Mouse (Mus musculus): ENCODE data around the gene Cbs.
A peak's percentile ranks its signal among the peaks of the same experiment; 100 is the strongest.

Cbs gene

DNA sequence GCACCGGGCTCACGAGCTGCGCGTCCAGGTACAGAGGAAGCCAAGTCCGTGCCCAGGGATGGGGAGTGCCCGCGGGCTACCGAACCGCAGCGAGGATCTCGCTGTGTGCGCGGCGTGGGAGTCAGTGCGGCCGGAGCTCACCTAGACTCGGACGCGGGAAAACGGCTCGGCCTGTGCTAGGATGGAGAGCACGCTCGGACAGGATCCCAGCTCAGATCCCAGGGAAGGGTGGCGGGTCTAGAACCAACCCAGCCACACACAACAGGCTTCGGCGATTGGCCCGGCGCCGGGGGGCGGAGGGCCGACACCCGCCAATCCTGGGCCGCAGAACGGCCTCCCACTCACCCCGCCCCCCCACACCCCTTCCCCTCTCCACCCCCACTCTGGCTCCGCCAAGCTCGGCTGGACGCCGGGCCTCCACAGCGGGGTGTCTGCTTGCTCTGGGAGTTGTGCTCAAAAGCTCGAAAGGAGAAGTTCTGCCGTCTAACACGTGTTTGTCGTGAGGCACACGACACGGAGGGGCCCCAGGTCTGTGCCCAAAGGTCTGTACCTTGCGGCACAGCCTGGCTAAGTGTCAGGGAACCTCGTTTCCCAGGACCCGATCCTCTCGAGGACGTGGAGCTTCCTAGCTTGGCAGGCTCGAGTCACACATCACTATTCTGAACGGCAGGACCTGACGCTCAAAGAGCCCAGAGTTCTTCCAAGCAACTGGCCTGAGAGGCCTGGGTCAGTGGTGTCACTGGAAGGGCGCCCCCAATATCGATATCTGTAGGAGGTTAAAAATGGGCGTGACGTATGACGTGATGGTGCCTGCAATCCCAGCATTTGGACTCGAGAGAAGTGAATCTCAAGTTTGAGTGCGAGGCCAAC lies at the start of gene Cbs:
Cbs (minus strand) TSS at position 297 of the 870 bp plus-strand sequence.
- peak; percentile 90 for DNase-seq (ENCODE audit: low spot score)

DNA sequence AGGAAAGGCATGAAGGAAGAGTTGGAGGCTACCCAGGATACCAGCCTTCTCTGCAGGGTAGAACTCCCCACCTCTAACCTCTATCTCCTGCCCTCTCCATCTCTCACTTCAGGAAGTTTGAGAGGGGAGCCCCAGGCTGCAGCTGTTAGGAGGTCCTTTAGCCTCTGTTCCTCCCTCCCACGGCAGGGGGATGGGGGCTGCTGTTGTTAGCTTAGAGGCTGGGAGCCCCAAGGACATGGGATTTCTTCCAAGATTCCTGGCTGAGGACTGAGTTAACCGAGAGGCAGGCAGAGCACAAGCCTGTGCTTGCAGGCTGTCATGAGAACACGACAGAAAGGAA lies 49.2 kb upstream of the Cbs start:
- DNase-seq (ENCODE audit: low spot score), result peak; percentile 74

DNA sequence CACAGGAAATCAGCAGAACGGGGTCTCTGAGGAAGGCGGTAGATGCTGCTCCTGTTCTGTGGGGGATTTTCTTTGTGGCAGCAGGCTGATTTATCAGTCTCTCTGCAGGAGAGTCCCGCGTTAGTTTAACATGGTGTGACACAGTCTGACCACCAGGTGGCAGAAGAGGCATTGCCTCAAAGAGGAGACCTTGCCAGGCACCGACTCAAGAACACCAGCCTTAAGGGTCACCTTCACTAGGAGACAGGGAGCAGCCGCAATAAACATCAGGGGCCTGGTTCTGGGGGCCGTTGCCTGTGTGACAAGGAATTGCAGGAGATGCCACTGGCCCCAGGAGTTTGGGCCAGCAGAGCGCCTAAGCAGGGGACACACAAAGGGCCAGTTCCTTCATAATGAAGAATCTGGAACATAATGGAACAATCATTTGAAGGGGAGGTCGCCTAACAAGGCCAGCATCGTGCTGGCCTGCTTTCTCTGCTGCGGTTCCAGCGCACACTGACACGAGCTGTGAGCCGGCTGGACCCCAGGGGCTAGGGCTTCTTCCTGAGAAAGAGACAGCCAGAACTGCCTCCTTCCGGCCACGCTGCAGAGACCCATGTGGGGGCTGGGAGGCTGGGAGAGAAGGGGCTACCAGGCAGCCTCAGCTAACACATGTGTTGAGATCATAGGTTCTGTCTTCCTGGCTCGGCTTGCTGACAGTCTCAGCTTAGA lies 48.6 kb upstream of the Cbs start:
- DNase-seq (ENCODE audit: low spot score), result peak; percentile 79

DNA sequence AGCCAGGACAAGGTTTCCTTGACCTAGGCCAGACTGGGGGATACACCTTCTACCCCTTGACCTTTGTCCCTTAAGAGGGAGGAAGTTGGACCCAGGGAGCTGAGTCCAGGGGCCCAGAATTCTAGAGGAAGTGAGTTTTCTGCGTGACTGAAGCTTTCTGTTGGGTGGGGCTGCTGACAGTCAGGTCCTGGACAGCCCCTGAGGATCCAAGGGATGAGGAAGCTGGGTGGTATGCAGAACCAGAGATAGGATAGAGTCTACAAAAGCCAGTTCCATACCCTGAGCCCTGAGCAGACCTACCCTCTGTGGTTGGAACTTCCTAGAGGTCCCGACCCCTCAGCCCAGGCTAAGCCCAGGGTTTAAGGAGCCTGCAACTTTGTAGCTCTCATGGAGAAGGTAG lies 43.4 kb upstream of the Cbs start:
- DNase-seq (ENCODE audit: low spot score), result no peak

DNA sequence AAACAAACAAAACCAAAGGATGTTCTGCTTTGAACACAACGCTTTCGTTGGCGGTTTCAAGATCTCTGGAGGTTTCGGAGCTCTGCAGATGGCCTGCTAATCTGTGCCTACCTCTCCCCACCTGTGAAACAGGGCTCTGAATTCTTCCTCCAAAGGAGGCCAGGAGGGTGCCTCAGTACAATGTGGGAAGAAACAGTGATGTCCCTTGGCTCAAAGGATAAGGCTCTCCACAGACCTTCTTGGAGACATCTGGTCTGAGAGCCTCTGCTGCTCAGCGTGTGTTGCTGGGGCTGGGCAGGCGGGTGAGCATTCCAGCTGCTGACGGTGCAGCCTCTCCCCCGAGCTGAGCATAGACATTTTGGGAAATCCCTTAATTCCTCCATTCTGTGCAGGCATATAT lies 40.5 kb upstream of the Cbs start, which contains the start of gene Cryaa:
Cryaa (plus strand) TSS at position 301 of the 400 bp plus-strand sequence.
- DNase-seq (ENCODE audit: low spot score), result no peak

DNA sequence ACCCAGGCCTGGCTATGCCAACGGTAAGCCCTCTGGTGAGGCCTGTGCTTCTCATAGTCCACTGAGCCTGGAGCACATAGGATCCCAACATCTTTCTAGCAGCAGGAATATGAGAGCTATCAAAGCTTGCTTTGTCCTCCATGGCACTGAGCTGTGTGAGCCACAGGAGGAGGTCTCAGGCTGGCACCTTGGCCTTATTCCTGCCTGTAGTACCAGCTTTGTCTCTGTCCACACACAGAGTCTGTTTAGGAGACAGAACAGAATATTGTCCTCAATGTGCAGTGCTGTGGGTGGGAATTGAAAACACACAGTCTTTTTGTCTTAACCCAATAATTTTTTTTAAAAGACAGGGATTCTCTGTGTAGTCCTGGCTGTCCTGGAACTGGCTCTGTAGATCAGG lies 37.4 kb upstream of the Cbs start:
- DNase-seq (ENCODE audit: low spot score), result no peak

DNA sequence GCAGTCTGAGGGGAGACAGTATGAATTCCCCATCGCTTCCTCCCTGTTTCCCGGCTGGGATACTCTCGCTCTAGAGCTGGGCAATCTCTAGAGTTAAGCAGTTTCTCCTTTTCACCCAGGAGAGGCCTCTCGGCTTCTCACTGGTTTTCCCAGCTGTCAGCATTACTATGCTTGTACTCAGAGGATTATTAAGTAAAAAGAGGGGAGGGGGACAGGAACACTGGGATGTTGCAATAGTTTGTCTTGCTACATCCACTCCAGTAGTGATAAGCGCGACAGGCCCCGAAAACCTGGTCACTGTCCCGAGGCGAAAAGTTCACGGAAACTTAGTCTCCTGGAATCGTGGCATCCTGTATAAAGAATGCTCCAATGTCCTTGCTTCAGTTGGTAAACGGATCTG lies 35.2 kb upstream of the Cbs start:
- no peak for DNase-seq (ENCODE audit: low spot score)

DNA sequence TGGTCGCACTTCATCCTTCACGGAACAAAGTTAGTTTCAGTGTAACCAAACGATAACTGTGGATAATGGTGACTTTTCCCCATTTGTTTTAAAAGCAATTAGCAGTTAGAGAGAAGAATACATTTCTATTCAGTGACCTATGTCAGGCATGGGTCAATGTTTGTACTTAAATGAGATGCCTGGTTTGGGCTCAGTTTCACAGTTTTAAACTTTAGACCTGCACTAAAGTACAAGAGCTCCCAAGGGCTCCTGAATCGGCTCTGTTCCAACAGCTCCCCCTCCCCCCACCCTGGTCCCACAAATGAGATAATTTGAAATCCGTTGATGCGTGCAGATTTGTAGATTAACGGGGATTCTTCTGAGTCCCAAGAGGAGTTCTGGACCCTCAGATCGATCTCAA lies 34.7 kb upstream of the Cbs start:
- no peak for DNase-seq (ENCODE audit: low spot score)

DNA sequence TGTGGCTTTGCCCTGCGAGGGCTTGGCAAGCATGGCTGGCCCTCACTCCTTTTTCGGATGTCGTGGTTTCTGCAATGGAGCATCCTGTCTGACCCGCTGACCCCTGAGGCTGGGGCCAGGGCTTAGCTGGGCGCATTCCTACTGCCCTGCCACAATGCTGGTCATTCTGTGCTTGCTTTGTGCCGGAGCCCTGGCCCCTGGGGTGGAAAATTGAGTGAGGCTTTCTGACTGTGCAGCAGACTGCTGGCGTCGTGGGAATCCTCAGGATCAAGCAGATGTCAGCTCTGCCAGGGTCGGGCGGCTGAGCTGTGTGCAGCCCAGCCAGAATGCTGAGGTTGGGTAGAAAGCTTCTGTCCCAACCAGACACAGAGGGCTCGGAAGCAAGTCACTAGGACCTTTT lies 33.1 kb upstream of the Cbs start:
- no peak for DNase-seq (ENCODE audit: low spot score)

DNA sequence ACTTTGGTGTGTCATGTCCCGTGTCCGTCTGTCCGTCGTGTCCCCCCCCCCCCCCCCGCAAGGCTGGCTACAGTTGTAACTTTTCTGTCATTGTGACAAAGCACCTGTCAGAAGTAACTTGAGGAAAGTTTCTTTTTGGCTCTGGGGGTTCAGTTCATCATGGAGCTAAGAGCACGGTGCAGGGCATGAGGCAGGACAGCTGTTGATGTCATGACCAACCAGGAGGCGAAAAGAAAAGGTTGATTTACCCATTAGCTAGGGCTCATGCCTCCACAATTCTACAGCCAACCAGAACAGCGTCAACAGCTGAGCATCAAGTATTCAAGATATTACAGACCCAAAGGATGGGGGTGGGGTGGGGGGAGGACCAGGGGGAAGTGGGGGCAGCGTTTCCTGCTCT lies 31.3 kb upstream of the Cbs start:
- no peak for DNase-seq (ENCODE audit: low spot score)

DNA sequence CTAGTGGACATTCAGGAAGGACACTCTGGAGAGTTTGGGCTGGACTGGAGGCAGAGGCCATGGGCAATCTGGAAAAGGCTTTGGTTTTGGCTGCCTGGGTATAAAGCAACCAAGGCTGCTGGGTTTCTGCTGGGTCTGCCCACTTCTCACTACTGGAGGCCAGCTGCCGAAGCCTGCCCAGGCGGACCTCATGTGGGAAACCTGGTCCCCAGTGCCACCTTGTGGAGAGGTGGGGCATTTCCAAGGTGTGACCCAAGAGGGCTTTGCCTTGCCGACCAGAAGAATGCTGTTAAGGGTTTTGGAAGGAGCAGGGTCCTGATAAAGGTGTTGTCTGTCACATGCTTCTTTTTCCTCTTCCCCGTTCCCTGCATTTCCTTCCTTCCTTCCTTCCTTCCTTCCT lies 27.7 kb upstream of the Cbs start:
- DNase-seq (ENCODE audit: low spot score), result peak; percentile 87

DNA sequence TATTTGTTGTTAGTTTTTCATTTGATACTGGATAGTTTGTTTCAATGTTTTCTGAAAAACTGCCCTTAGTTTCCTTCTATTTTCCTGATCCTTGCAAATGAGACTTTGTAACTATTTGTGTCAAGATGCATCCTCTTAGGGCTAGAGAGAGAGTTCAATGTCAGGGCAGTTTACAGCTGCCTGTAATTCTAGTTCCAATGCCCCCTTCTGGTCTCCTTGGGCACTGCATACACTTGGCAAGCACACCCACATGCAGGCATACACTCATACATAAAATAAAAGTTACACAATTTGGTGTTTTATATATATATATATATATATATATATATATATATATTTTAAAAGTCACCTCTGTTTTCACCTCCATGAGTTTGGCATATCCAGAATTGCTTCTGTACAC lies 25.8 kb upstream of the Cbs start:
- DNase-seq (ENCODE audit: low spot score), result no peak

DNA sequence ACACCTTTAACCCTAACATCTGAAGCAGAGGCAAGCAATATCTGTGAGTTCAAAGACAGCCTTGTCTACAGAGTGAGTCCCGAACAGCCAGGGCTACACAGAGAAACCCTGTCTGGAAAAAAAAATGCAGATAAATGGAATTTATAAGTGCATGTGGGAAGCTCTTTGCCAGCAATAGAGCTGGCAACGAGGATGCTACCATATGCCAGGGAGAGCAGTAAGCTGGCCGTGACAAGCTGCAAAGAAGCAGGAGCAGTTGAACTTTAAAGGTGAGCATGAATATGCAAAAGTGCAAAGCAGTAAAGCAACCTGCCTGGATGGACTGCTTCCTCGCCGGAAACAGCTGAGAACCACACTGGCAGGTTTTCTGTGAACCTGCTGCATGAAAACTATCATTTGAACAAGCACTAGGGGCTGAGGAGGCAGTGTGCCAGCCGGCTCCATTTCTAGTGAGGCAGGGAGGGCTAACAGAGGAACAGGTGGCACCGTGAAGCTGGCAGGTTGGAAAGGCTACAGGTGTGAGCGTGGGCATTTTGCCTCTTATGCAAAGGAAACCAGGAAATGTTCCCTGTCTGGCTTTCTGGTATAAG lies 23.7 kb upstream of the Cbs start:
- DNase-seq (ENCODE audit: low spot score), result no peak

DNA sequence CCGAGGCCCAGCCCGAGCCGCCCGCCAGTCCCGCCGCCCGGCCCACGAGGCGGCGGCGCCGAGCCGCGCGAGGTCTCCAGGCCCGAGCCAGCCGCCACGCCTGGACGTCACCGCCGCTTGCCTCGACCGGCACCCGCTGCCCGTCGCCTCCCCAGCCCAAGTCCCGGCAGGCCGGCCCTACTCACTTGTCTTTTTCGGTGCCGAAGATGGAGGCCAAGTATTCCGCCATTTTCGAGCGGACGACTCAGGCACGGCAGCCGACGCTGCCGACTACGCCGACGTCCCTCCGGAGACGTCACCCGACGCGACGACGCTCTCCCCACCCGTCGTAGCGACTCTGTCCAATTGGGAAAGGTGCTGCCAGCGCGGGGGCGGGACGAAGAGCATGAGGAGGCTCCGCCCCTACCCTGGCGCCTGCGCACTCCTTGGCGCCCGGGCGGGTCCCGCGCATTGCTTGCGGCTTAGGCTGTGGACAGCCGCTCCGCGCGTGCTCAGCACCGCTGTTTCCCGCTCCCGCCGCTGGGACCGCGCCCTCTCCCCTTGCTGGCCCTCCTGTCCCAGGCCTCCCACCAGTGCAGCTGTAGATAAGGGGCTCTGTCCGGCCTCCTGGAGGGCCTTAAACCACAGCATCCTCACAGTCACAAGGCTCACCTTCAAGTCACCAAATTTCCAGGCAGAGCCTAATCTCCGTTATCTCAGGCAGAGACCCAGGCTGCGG lies 21.6 kb upstream of the Cbs start, which contains the start of gene U2af1:
U2af1 (minus strand) TSS at position 425 of the 718 bp plus-strand sequence.
- peak; percentile 99 for DNase-seq (ENCODE audit: low spot score)

DNA sequence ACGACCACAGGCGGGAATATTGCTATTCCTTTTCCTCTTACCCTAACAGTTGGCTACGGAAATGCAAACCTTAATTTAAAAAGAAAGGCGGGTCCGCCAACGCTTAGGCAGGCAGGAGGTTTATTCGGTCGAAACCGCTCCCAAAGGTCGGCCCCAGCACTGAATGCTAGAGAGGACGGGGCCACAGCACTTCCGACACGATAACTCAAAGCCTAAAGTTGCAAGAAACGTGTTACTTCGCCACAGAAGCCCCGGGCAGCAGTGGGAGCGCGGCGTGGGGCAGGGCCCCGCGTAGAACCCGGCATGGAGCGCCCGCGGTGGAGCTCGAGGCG lies 21.1 kb upstream of the Cbs start:
- no peak for DNase-seq (ENCODE audit: low spot score)

DNA sequence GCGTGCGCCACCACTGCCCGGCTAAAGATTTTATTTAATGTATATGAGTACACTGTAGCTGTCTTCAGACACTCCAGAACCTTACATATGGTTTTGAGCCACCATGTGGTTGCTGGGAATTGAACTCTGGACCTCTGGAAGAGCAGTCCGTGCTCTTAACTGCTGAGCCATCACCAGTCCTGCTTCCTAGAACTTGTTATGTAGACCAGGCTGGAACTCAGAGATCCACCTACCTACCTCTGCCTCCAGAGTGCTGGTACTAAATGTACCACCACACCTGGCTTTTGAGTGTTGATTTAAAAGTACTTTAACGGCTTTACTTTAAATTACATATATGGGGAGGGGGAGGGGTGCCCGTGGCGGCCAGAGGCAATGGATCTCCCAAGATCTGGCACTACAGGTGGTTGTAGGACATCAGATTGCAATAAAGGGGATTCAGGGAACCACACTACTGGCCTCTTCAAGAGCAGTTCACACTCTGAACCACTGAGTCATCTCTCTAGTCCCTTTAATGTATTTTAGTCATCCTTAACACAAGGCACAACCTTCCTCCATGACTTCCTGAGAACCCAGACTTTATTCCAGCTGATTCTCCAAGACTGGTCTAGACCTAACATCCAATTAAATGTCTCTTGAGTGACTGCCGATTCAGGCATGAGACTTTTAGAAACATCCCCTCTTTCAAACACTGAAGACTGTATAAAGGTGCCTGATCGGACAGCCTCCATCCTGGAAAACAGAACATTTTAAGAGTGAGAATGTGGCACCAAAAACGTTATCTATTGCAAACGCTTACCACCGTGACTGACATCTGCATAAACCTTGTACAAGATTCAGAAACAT lies 20.3 kb upstream of the Cbs start:
- DNase-seq (ENCODE audit: low spot score), result no peak

DNA sequence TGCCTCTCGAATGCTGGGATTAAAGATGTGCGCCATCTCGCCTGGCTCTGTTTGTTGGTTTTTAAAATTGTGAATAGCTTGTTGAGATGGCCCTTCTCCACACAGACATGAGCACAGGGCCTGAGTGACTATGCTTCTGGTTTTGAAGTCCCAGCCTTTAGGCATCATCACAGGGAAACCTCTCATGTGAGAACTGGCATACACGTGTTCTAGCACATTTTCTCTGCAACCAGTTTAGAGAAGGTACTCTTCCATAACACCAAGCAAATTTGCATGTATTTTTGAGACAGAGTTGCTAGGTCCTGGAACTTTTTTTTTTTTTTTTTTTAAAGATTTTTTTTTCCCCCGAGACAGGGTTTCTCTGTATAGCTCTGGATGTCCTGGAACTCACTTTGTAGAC lies 19.6 kb upstream of the Cbs start:
- no peak for DNase-seq (ENCODE audit: low spot score)

DNA sequence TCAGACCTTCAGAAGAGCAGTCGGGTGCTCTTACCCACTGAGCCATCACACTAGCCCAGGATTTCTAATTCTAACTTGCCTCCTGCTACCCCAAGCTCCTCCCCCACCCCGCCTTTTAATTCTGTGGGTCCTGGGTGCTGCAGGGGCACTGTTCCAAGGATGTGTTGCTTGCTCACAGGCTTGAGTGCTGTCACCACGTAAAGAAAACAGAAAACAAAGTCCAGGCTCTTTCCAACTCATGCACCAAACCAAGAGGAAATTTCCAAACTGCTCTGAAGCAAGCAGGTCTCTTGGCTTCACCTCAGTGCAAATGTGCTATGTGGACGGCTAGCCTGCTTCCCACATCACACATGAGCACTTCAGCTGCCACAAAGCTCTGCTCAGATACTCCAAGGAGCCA lies 18.3 kb upstream of the Cbs start:
- DNase-seq (ENCODE audit: low spot score), result no peak

DNA sequence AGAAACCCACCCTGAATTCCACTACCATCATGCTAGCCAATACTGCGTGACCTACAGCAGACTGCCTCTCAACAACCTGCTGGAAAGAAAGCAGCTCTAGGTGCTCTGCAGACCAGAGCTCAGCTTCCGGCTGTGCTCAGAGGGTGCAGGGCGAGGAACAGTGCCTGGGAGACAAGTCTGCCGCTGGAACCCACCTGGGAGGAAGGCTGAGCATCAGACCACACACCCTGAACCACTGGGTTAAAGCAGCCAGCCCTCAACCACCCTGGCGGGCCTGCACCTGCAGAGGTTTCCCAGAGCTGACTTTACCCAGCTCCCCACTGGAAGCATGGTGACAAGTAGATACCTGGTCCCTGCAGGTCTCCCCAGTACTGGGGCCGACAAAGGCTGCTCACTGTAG lies 16.2 kb upstream of the Cbs start:
- DNase-seq (ENCODE audit: low spot score), result no peak

DNA sequence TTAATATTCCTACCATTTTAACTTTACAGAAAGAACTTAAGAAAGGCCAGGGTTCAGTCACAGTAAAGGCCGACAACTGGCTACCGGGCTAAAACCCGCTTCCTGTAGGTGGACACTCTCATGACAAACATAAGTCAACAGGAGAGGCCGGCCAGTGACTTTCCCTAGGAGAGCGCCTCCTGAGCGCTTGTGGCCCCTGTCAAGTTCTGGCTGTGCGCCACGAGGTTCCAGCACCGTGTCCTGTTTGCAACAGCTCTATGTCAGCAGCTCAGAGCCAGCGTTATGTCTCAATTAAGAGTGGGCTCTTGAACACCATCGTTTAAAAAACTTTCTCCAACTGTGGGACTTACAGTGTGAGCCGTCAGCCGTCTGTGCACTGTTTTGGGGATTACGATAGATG lies 15.1 kb upstream of the Cbs start:
- DNase-seq (ENCODE audit: low spot score), result no peak

DNA sequence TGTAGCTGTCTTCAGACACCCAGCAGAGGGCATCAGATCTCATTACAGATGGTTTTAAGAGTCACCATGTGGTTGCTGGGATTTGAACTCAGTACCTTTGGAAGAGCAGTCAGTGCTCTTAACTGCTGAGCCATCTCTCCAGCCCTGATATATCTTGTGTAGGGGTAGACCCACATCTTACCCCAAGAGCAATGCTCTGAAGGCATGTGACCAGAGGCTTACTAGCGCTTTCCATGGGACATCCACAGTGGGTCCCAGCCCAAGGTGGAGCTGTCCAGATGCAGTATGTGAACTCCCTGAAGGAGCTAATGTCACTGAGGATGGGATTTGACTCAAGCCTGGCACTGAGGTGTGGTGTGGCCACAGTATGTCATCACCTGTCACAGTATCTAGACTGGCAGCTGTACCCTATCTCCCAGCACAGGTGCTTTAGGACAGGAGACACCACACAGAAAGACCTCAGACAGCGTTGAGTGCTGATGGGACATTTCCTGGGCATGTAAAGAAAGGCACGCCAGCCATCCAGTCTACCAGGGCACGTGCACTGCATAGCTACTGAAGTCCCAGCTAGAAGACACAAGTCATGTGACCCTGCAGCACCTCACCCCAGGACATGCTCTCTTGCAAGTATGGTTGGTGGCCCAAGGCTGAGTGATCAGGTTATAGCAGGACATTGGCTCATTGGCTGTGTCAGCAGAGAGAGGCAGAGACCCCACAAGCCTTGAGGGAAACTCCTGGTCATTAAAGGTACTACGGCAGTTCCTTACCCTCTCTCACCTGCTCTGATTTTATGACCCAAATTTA lies 9.4 kb upstream of the Cbs start:
- no peak for DNase-seq (ENCODE audit: low spot score)

Data from ovary, postnatal 36 days (tissue).